Comparison of ENCODE assay signal across 8 mouse cellular contexts in the genomic region with DNA sequence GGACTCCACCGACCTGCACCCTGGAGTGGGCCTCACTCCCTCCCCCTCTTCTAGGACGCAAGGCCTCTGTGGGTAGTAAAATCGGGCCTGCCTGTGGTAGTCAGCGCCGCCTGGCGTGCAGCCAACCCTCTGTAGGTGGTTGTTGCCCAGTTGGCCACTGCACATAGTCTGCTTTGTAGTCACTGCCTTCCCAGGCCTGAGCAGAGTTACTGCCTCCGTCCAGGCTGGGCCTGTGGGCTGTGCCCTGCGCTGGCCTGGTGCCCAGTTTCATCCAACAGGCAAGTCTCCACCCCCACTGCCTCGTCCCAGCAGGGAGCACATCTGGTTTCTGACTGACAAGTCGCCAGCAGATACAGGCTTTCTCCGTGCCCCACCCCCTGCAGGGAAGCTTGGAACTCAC. TPM values are rescaled to one million over a fixed set of nuclear protein-coding genes. Genes with fewer than 3 reads are reported as not detected.
DNase-seq lines count a peak whose midpoint lies in the region; ATAC-seq lines count a peak whose summit lies in the region.

No protein-coding gene starts in this region.

- H3K4me1 ChIP-seq in midbrain, embryonic 10.5 days, result peaks cover 6% of the 10 kb centered on the region; the same call in 1 of the 2 replicates
- no peaks in the 10 kb centered on the region; the same call in 1 of the 2 replicates for H3K4me1 ChIP-seq in midbrain, embryonic 11.5 days (ENCODE audit: control insufficient read depth, insufficient read depth, low read length)
- peaks cover 19% of the 10 kb centered on the region for H3K4me1 ChIP-seq in heart, embryonic 11.5 days (ENCODE audit: control insufficient read depth, insufficient read depth, low read length)
- peaks cover 9% of the 10 kb centered on the region for H3K4me1 ChIP-seq in kidney, embryonic 16.5 days (ENCODE audit: insufficient read depth, low read length)
- H3K4me1 ChIP-seq in limb, embryonic 12.5 days (replicated peaks), result peaks cover 37% of the 10 kb centered on the region
- H3K4me1 ChIP-seq in neural tube, embryonic 13.5 days (replicated peaks), result peaks cover 26% of the 10 kb centered on the region

- no peak for DNase-seq in midbrain, embryonic 10.5 days (ENCODE audit: low spot score)
- no peak for DNase-seq in midbrain, embryonic 11.5 days (ENCODE audit: low spot score, missing footprints)
- DNase-seq in T-cell, adult 2 months (ENCODE audit: low spot score), result no peak

- H3K9ac ChIP-seq in midbrain, embryonic 11.5 days (ENCODE audit: low read length), result no peak overlapping the region
- H3K9ac ChIP-seq in heart, embryonic 11.5 days (ENCODE audit: low read depth, low read length), result no peak overlapping the region
- no peak overlapping the region for H3K9ac ChIP-seq in kidney, embryonic 16.5 days (replicated peaks; ENCODE audit: low read length)
- no peak overlapping the region for H3K9ac ChIP-seq in limb, embryonic 12.5 days (replicated peaks)
- H3K9ac ChIP-seq in neural tube, embryonic 13.5 days, result no peak overlapping the region

- no peak overlapping the region for H3K4me2 ChIP-seq in midbrain, embryonic 11.5 days
- no peak overlapping the region for H3K4me2 ChIP-seq in heart, embryonic 11.5 days
- no peak overlapping the region for H3K4me2 ChIP-seq in kidney, embryonic 16.5 days (replicated peaks; ENCODE audit: low read depth, low read length)
- H3K4me2 ChIP-seq in limb, embryonic 12.5 days, result 0 out of 2 replicates have a peak overlapping the region, but pooled peaks have one; percentile 1
- no peak overlapping the region for H3K4me2 ChIP-seq in neural tube, embryonic 13.5 days

- no peak overlapping the region for H3K4me3 ChIP-seq in midbrain, embryonic 10.5 days
- no peak overlapping the region for H3K4me3 ChIP-seq in midbrain, embryonic 11.5 days (ENCODE audit: low read depth, low read length)
- H3K4me3 ChIP-seq in heart, embryonic 11.5 days (ENCODE audit: low read depth, low read length), result no peak overlapping the region
- H3K4me3 ChIP-seq in kidney, embryonic 16.5 days (ENCODE audit: low read length), result no peak overlapping the region
- no peak overlapping the region for H3K4me3 ChIP-seq in limb, embryonic 12.5 days (replicated peaks)
- H3K4me3 ChIP-seq in neural tube, embryonic 13.5 days, result no peak overlapping the region

- peak overlapping the region; percentile 33; the same call in 1 of the 2 replicates for H3K27ac ChIP-seq in midbrain, embryonic 10.5 days (replicated peaks)
- H3K27ac ChIP-seq in midbrain, embryonic 11.5 days (ENCODE audit: low read depth, low read length), result no peak overlapping the region
- no peak overlapping the region for H3K27ac ChIP-seq in heart, embryonic 11.5 days (ENCODE audit: low read depth, low read length)
- H3K27ac ChIP-seq in kidney, embryonic 16.5 days (ENCODE audit: low read length), result no peak overlapping the region
- H3K27ac ChIP-seq in limb, embryonic 12.5 days, result peak overlapping the region; percentile 80
- no peak overlapping the region for H3K27ac ChIP-seq in neural tube, embryonic 13.5 days (replicated peaks)

- ATAC-seq in midbrain, embryonic 11.5 days (ENCODE audit: low FRiP score), result no peak
- peak; percentile 75 for ATAC-seq in erythroid progenitor cell, adult 5-6 weeks (replicated peaks; ENCODE audit: low FRiP score, poor library complexity, severe bottlenecking)
- peak; percentile 73 for ATAC-seq in heart, embryonic 11.5 days (replicated peaks; ENCODE audit: insufficient number of reproducible peaks, low FRiP score, low TSS enrichment)
- ATAC-seq in kidney, embryonic 16.5 days (ENCODE audit: low FRiP score, low TSS enrichment), result peak; percentile 88
- ATAC-seq in limb, embryonic 12.5 days (ENCODE audit: insufficient number of reproducible peaks, insufficient read depth, low FRiP score, low TSS enrichment, low read depth), result peak; percentile 86
- ATAC-seq in neural tube, embryonic 13.5 days (ENCODE audit: low read depth), result peak; percentile 77

- H3K9me3 ChIP-seq in midbrain, embryonic 10.5 days (replicated peaks), result no peaks in the 10 kb centered on the region
- no peaks in the 10 kb centered on the region for H3K9me3 ChIP-seq in midbrain, embryonic 11.5 days (ENCODE audit: control insufficient read depth, low read length)
- H3K9me3 ChIP-seq in heart, embryonic 11.5 days (replicated peaks; ENCODE audit: control insufficient read depth, low read length), result no peaks in the 10 kb centered on the region
- H3K9me3 ChIP-seq in kidney, embryonic 16.5 days (ENCODE audit: low read length), result no peaks in the 10 kb centered on the region
- H3K9me3 ChIP-seq in limb, embryonic 12.5 days, result no peaks in the 10 kb centered on the region
- no peaks in the 10 kb centered on the region for H3K9me3 ChIP-seq in neural tube, embryonic 13.5 days

- 57% methylated on average over 11 of the region's 11 CpGs for WGBS in midbrain, embryonic 10.5 days
- 61% methylated on average over 11 of the region's 11 CpGs for WGBS in midbrain, embryonic 11.5 days
- WGBS in heart, embryonic 11.5 days (ENCODE audit: insufficient replicate concordance), result 39% methylated on average over 11 of the region's 11 CpGs
- 23% methylated on average over 11 of the region's 11 CpGs for WGBS in kidney, embryonic 16.5 days
- WGBS in limb, embryonic 12.5 days, result 14% methylated on average over 11 of the region's 11 CpGs
- WGBS in neural tube, embryonic 13.5 days, result 33% methylated on average over 11 of the region's 11 CpGs

- H3K36me3 ChIP-seq in midbrain, embryonic 10.5 days, result peaks cover 90% of the 10 kb centered on the region
- peaks cover 8% of the 10 kb centered on the region for H3K36me3 ChIP-seq in midbrain, embryonic 11.5 days (ENCODE audit: control insufficient read depth, insufficient read depth, low read length)
- H3K36me3 ChIP-seq in heart, embryonic 11.5 days (ENCODE audit: control insufficient read depth, insufficient read depth, low read length), result peaks cover 29% of the 10 kb centered on the region
- peaks cover 2% of the 10 kb centered on the region; the same call in 1 of the 2 replicates for H3K36me3 ChIP-seq in kidney, embryonic 16.5 days (ENCODE audit: insufficient read depth, low read length)
- H3K36me3 ChIP-seq in limb, embryonic 12.5 days, result peaks cover 90% of the 10 kb centered on the region
- peaks cover 35% of the 10 kb centered on the region for H3K36me3 ChIP-seq in neural tube, embryonic 13.5 days

- no peaks in the 10 kb centered on the region for H3K27me3 ChIP-seq in midbrain, embryonic 10.5 days (ENCODE audit: low read depth, poor library complexity, severe bottlenecking)
- H3K27me3 ChIP-seq in midbrain, embryonic 11.5 days (ENCODE audit: control insufficient read depth, insufficient read depth, low read length), result no peaks in the 10 kb centered on the region
- no peaks in the 10 kb centered on the region for H3K27me3 ChIP-seq in heart, embryonic 11.5 days (ENCODE audit: control insufficient read depth, insufficient read depth, low read length)
- H3K27me3 ChIP-seq in kidney, embryonic 16.5 days (ENCODE audit: insufficient read depth, low read length), result no peaks in the 10 kb centered on the region
- H3K27me3 ChIP-seq in limb, embryonic 12.5 days, result no peaks in the 10 kb centered on the region
- no peaks in the 10 kb centered on the region for H3K27me3 ChIP-seq in neural tube, embryonic 13.5 days

RNA-seq across cellular contexts. Expression of a gene that starts 54.8 kb away (rescaled TPM):
- polyA plus RNA-seq in midbrain, embryonic 10.5 days (2016; fragmentation: Nextera tagmentation; extraction: Ambion mirVana), result 31.2 and 33.6 TPM in 2 replicates
- 22.8 and 24.2 TPM in 2 replicates for polyA plus RNA-seq in midbrain, embryonic 11.5 days (2014; fragmentation: Nextera tagmentation; extraction: Ambion mirVana)
- 5.0 and 20.1 TPM in 2 replicates for total RNA-seq in erythroid progenitor cell, adult 5-6 weeks (2015; ENCODE audit: low replicate concordance)
- 7.1 and 21.6 TPM in 2 replicates for total RNA-seq in erythroid progenitor cell, adult 5-6 weeks (2017; ENCODE audit: low replicate concordance)
- 15.3 and 18.0 TPM in 2 replicates for polyA plus RNA-seq in heart, embryonic 11.5 days (2014; fragmentation: Nextera tagmentation; extraction: Ambion mirVana)
- polyA plus RNA-seq in kidney, embryonic 16.5 days (2015; fragmentation: Nextera tagmentation; extraction: Ambion mirVana), result 32.1 and 32.2 TPM in 2 replicates
- polyA plus RNA-seq in limb, embryonic 12.5 days (2016; fragmentation: Nextera tagmentation; extraction: Ambion mirVana), result 33.0 and 33.7 TPM in 2 replicates
- 17.3 and 19.0 TPM in 2 replicates for polyA plus RNA-seq in neural tube, embryonic 13.5 days (2015; fragmentation: Nextera tagmentation; extraction: Ambion mirVana)

Comparison
In these comparisons a context has a peak if more than half of its experiments do, and no peak if none do; other contexts are left out.
1. H3K27ac ChIP-seq: peak in midbrain, embryonic 10.5 days (single experiment) and limb, embryonic 12.5 days (single experiment); none in midbrain, embryonic 11.5 days (single experiment), heart, embryonic 11.5 days (single experiment), kidney, embryonic 16.5 days (single experiment) and neural tube, embryonic 13.5 days (single experiment).